Mouse (Mus musculus): Measurements from ENCODE around the gene Dcaf5. TPM values are rescaled to one million over a fixed set of nuclear protein-coding genes. Genes with fewer than 3 reads are reported as not detected.

The Dcaf5 gene
- polyA plus RNA-seq, 1 experiment = 18.1 TPM

GRCm38 (mm10) chr12:80458033-80458432 is 21.6 kb upstream of the Dcaf5 start:
- Histone ChIP-seq H3K4me1 (ENCODE audit: control insufficient read depth, insufficient read depth, low read length) (no peaks in the 10 kb centered on the region), H3K4me3 (ENCODE audit: insufficient read depth, low read length) (no peak overlapping the region), H3K27ac (ENCODE audit: insufficient read depth, low read depth, low read length) (no peak overlapping the region)
- TF ChIP-seq POLR2A (IDR thresholded peaks at IDR 0.05; ENCODE audit: borderline replicate concordance, low read depth, low read length) = no peak
- no peak for TF ChIP-seq CTCF (IDR thresholded peaks at IDR 0.05; ENCODE audit: low read depth, low read length)

GRCm38 (mm10) chr12:80453506-80453905 is 17.1 kb upstream of the Dcaf5 start:
- no peak for TF ChIP-seq CTCF (IDR thresholded peaks at IDR 0.05; ENCODE audit: low read depth, low read length)
- Histone ChIP-seq H3K4me1 (ENCODE audit: control insufficient read depth, insufficient read depth, low read length) (no peaks in the 10 kb centered on the region), H3K27ac (ENCODE audit: insufficient read depth, low read depth, low read length) (no peak overlapping the region), H3K4me3 (ENCODE audit: insufficient read depth, low read length) (no peak overlapping the region)

- TF ChIP-seq CTCF (IDR thresholded peaks at IDR 0.05; ENCODE audit: low read depth, low read length) = no peak
- TF ChIP-seq POLR2A (IDR thresholded peaks at IDR 0.05; ENCODE audit: borderline replicate concordance, low read depth, low read length) = no peak
Measured at GRCm38 (mm10) chr12:80444525-80445109, 8.2 kb upstream of the Dcaf5 start.

DNA sequence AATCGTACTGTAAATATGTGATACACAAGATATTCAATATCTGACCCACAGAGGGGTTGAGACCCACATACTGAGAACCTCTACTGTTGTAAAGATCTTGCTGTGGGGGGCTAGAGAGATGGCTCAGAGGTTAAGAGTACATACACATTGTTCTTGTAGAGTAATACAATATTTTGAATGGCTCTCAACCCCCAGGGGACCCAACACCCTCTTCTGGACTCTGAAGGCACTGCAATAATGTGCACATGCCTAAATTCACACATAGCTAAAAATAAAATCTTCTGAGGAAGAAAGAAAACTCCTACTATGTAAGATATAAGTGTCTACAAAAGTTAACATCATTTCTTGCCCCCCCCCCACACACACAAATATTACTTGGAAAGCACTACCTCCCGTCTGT is 4.6 kb upstream of the Dcaf5 start:
- Histone ChIP-seq H3K27ac (ENCODE audit: insufficient read depth, low read depth, low read length) (no peak overlapping the region), H3K4me3 (ENCODE audit: insufficient read depth, low read length) (no peak overlapping the region), H3K4me1 (ENCODE audit: control insufficient read depth, insufficient read depth, low read length) (peaks cover 5% of the 10 kb centered on the region; the same call in 1 of the 2 replicates)
- TF ChIP-seq CTCF (IDR thresholded peaks at IDR 0.05; ENCODE audit: low read depth, low read length) = no peak
- no peak for TF ChIP-seq POLR2A (IDR thresholded peaks at IDR 0.05; ENCODE audit: borderline replicate concordance, low read depth, low read length)

More at GRCm38 (mm10) chr12:80444525-80445109, 8.2 kb upstream of the Dcaf5 start:
- no peaks in the 10 kb centered on the region for H3K4me1 ChIP-seq (ENCODE audit: control insufficient read depth, insufficient read depth, low read length)
- H3K4me3 ChIP-seq (ENCODE audit: insufficient read depth, low read length) = no peak overlapping the region
- H3K27ac ChIP-seq (ENCODE audit: insufficient read depth, low read depth, low read length) = no peak overlapping the region

DNA sequence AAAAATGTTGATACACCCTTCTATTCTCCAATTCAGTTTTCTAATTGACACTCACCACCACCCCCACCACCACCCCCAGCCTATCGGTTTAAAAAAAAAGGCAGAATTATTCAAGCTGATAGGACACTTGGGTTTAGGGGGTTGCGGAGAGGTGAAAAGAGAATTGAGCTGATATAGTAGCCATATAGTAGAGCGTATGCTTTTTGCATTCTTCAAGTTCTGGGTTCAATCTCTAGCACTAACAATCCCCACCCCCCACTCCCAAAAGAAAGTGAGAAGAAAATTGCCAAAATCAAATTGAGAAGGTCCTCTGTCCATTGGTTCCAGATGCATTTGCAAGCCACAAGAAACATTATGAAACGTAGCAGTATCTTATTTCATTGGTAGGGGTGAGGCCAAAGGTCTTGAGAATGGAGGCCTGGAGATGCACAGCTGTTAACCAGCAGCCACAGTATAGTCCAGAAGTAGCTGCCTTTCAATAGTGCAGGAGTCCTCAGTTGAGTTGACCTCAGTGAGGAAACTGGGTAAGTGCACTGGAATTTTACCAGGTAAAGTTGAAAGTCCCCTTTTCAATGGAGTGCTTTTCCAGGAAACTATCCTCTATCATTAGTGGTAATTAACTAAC is 762 bp upstream of the Dcaf5 start:
- Histone ChIP-seq H3K4me3 (ENCODE audit: insufficient read depth, low read length) (peak overlapping the region; percentile 69), H3K4me1 (ENCODE audit: control insufficient read depth, insufficient read depth, low read length) (peaks cover 12% of the 10 kb centered on the region), H3K27ac (ENCODE audit: insufficient read depth, low read depth, low read length) (peak overlapping the region; percentile 81)
- TF ChIP-seq POLR2A (IDR thresholded peaks at IDR 0.05; ENCODE audit: borderline replicate concordance, low read depth, low read length) = no peak
- TF ChIP-seq CTCF (IDR thresholded peaks at IDR 0.05; ENCODE audit: low read depth, low read length) = no peak

- Histone ChIP-seq H3K27ac (ENCODE audit: insufficient read depth, low read depth, low read length) (peak overlapping the region; percentile 62), H3K4me3 (ENCODE audit: insufficient read depth, low read length) (peak overlapping the region; percentile 69), H3K4me1 (ENCODE audit: control insufficient read depth, insufficient read depth, low read length) (peaks cover 12% of the 10 kb centered on the region)
- no peak for TF ChIP-seq CTCF (IDR thresholded peaks at IDR 0.05; ENCODE audit: low read depth, low read length)
- TF ChIP-seq POLR2A (IDR thresholded peaks at IDR 0.05; ENCODE audit: borderline replicate concordance, low read depth, low read length) = no peak
Measured at GRCm38 (mm10) chr12:80435887-80436286, 514 bp downstream of the Dcaf5 start.

- Histone ChIP-seq H3K27ac (ENCODE audit: insufficient read depth, low read depth, low read length) (peak overlapping the region; percentile 62), H3K4me1 (ENCODE audit: control insufficient read depth, insufficient read depth, low read length) (peaks cover 12% of the 10 kb centered on the region), H3K4me3 (ENCODE audit: insufficient read depth, low read length) (peak overlapping the region; percentile 69)
- TF ChIP-seq CTCF (IDR thresholded peaks at IDR 0.05; ENCODE audit: low read depth, low read length) (no peak), POLR2A (IDR thresholded peaks at IDR 0.05; ENCODE audit: borderline replicate concordance, low read depth, low read length) (no peak)
Measured at GRCm38 (mm10) chr12:80434961-80435691, 1.3 kb downstream of the Dcaf5 start.

DNA sequence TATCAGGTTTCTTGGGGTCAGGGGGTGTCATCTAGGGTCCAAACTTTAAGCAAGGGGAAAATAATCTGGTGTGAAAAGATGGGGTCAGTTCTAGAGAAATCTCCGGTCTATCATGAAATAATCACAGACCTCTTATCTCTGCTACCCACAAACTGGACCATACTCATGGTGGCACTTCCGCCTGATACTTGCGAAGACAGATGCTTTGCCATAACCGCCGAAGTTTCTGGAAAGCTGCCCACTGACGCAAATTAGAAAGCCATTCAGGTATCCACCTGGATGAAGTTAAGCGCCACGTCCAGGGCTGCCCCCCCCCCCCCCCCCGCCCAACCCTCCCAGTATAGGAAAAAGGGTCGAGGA is 1.8 kb downstream of the Dcaf5 start:
- H3K27ac ChIP-seq (ENCODE audit: insufficient read depth, low read depth, low read length) = no peak overlapping the region
- TF ChIP-seq POLR2A (IDR thresholded peaks at IDR 0.05; ENCODE audit: borderline replicate concordance, low read depth, low read length) = no peak
- no peak for TF ChIP-seq CTCF (IDR thresholded peaks at IDR 0.05; ENCODE audit: low read depth, low read length)

DNA sequence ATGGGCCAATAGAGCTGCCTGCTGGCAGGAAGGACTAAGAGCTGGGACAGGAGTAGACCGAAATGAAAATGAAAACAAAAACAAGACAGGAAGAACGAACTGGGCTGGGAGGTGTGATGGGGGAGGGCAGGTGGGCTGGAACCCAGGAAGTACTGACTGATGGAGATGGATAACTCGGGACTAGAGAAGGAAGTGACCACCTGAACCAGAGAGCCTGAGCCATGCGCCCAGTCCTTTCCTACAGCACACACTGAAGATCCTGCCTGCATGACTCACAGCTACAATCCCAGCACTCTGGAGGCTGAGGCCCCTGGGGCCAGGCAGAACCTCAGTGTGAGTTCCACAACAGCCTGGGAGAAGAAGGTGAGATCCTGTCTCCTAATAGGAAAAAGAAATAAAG is 3.1 kb downstream of the Dcaf5 start:
- Histone ChIP-seq H3K4me1 (ENCODE audit: control insufficient read depth, insufficient read depth, low read length) (peaks cover 12% of the 10 kb centered on the region), H3K4me3 (ENCODE audit: insufficient read depth, low read length) (no peak overlapping the region), H3K27ac (ENCODE audit: insufficient read depth, low read depth, low read length) (no peak overlapping the region)
- TF ChIP-seq CTCF (IDR thresholded peaks at IDR 0.05; ENCODE audit: low read depth, low read length) (no peak), POLR2A (IDR thresholded peaks at IDR 0.05; ENCODE audit: borderline replicate concordance, low read depth, low read length) (no peak)

More for the DNA sequence above, 1.8 kb downstream of the Dcaf5 start:
- Histone ChIP-seq H3K4me1 (ENCODE audit: control insufficient read depth, insufficient read depth, low read length) (peaks cover 12% of the 10 kb centered on the region), H3K4me3 (ENCODE audit: insufficient read depth, low read length) (peak overlapping the region; percentile 69)

- no peaks in the 10 kb centered on the region for H3K4me1 ChIP-seq (ENCODE audit: control insufficient read depth, insufficient read depth, low read length)
- no peak overlapping the region for H3K4me3 ChIP-seq (ENCODE audit: insufficient read depth, low read length)
- TF ChIP-seq POLR2A (IDR thresholded peaks at IDR 0.05; ENCODE audit: borderline replicate concordance, low read depth, low read length) (no peak), CTCF (IDR thresholded peaks at IDR 0.05; ENCODE audit: low read depth, low read length) (no peak)
- H3K27ac ChIP-seq (ENCODE audit: insufficient read depth, low read depth, low read length) = no peak overlapping the region
Measured at GRCm38 (mm10) chr12:80427683-80428082, 8.7 kb downstream of the Dcaf5 start.

All from bone marrow macrophage, adult 2 months (primary cell).